Mouse (Mus musculus): Measurements from ENCODE around the gene Ecel1.
A peak's percentile ranks its signal among the peaks of the same experiment; 100 is the strongest.

The Ecel1 gene

GRCm38 (mm10) chr1:87170458-87170857 is 14.1 kb upstream of the Ecel1 start:
- DNase-seq (ENCODE audit: low spot score in 2 of 2): no peak

- DNase-seq (ENCODE audit: low spot score in 2 of 2): no peak
Observed at GRCm38 (mm10) chr1:87164796-87165184, 8.5 kb upstream of the Ecel1 start.

GRCm38 (mm10) chr1:87164164-87164795 is 8.0 kb upstream of the Ecel1 start:
- DNase-seq (ENCODE audit: low spot score in 2 of 2): no peak

GRCm38 (mm10) chr1:87159396-87159795 is 3.1 kb upstream of the Ecel1 start:
- DNase-seq (ENCODE audit: low spot score in 2 of 2): no peak

- no peak for DNase-seq (ENCODE audit: low spot score in 2 of 2)
Observed at GRCm38 (mm10) chr1:87155531-87156198, 656 bp downstream of the Ecel1 start.

GRCm38 (mm10) chr1:87154501-87155120 is 1.7 kb downstream of the Ecel1 start:
- DNase-seq (ENCODE audit: low spot score in 2 of 2): no peak

- no peak for DNase-seq (ENCODE audit: low spot score in 2 of 2)
Observed at GRCm38 (mm10) chr1:87153776-87154500, 2.4 kb downstream of the Ecel1 start.

- DNase-seq (ENCODE audit: low spot score in 2 of 2): no peak
Observed at GRCm38 (mm10) chr1:87151286-87151685, 5.0 kb downstream of the Ecel1 start.

- no peak for DNase-seq (ENCODE audit: low spot score in 2 of 2)
Observed at GRCm38 (mm10) chr1:87149422-87149821, 6.9 kb downstream of the Ecel1 start.

GRCm38 (mm10) chr1:87143141-87143540 is 13.2 kb downstream of the Ecel1 start:
- DNase-seq (ENCODE audit: low spot score in 2 of 2): no peak

GRCm38 (mm10) chr1:87142456-87142855 is 13.9 kb downstream of the Ecel1 start:
- DNase-seq (ENCODE audit: low spot score in 2 of 2): no peak

GRCm38 (mm10) chr1:87141550-87141949 is 14.8 kb downstream of the Ecel1 start:
- no peak for DNase-seq (ENCODE audit: low spot score in 2 of 2)

- DNase-seq (ENCODE audit: low spot score in 2 of 2): no peak
Observed at GRCm38 (mm10) chr1:87131803-87132202, 24.5 kb downstream of the Ecel1 start.

- DNase-seq (ENCODE audit: low spot score in 2 of 2): peak in 1 of 2 experiments; percentile 28
Observed at GRCm38 (mm10) chr1:87127206-87128030, 28.9 kb downstream of the Ecel1 start.

- DNase-seq (ENCODE audit: low spot score in 2 of 2): no peak
Observed at GRCm38 (mm10) chr1:87124673-87125072, 31.6 kb downstream of the Ecel1 start, which contains the start of gene Akp3. TSS of gene Akp3 (plus strand) at chr1:87124973.

GRCm38 (mm10) chr1:87114784-87115183 is 41.5 kb downstream of the Ecel1 start:
- no peak for DNase-seq (ENCODE audit: low spot score in 2 of 2)

GRCm38 (mm10) chr1:87111719-87112354 is 44.5 kb downstream of the Ecel1 start:
- no peak for DNase-seq (ENCODE audit: low spot score in 2 of 2)

- DNase-seq (ENCODE audit: low spot score in 2 of 2): no peak
Observed at GRCm38 (mm10) chr1:87108564-87108963, 47.8 kb downstream of the Ecel1 start.

- no peak for DNase-seq (ENCODE audit: low spot score in 2 of 2)
Observed at GRCm38 (mm10) chr1:87106536-87106935, 49.8 kb downstream of the Ecel1 start.

- no peak for DNase-seq (ENCODE audit: low spot score in 2 of 2)
Observed at GRCm38 (mm10) chr1:87103936-87104335, 52.4 kb downstream of the Ecel1 start.

GRCm38 (mm10) chr1:87102114-87102513 is 54.2 kb downstream of the Ecel1 start:
- no peak for DNase-seq (ENCODE audit: low spot score in 2 of 2)

Measured in thymus, postnatal 10 days (tissue).